27 mouse cellular contexts compared by ENCODE assay signal in genomic region chr9:61632602-61633001, GRCm38 (mm10).
"Had no signal": no experiment of that assay in that cellular context is flagged by ENCODE, and none has a peak within 500 bp of the region (broad histone marks: within the 10 kb centered on the region; RNA-seq: fewer than 3 reads in every experiment).

No protein-coding gene starts in this region.

- H3K27me3 ChIP-seq: forebrain, embryonic 15.5 days had no signal

- H3K9me3 ChIP-seq: embryonic facial prominence, embryonic 10.5 days; embryonic facial prominence, embryonic 12.5 days; embryonic facial prominence, embryonic 13.5 days; embryonic facial prominence, embryonic 15.5 days; forebrain, embryonic 13.5 days; forebrain, embryonic 15.5 days had no signal

- H3K36me3 ChIP-seq: embryonic facial prominence, embryonic 10.5 days; embryonic facial prominence, embryonic 12.5 days; embryonic facial prominence, embryonic 13.5 days; embryonic facial prominence, embryonic 15.5 days; forebrain, embryonic 15.5 days had no signal

- DNase-seq: cerebellum, adult 18-20 months; cerebellum, adult 2 months; cerebellum, adult 8-10 months; cerebellum, adult 9-10 months; cerebellum, adult 9-11 months; cerebellum, postnatal 10 days; cerebellum, postnatal 25 days; cerebellum, postnatal 36 days; embryo, embryonic 11 days; forebrain, postnatal 0 days; gastrocnemius, adult 2 months; gastrocnemius, postnatal 10 days; gastrocnemius, postnatal 14 days; gastrocnemius, postnatal 25 days; gastrocnemius, postnatal 36 days; heart, adult 11 months; heart, adult 18-20 months; heart, adult 2 months had no signal

- H3K27ac ChIP-seq: embryonic facial prominence, embryonic 10.5 days; embryonic facial prominence, embryonic 12.5 days; embryonic facial prominence, embryonic 13.5 days; embryonic facial prominence, embryonic 15.5 days; forebrain, embryonic 13.5 days; forebrain, embryonic 15.5 days; gastrocnemius, adult 2 months; heart, adult 2 months had no signal

- H3K9ac ChIP-seq: embryonic facial prominence, embryonic 12.5 days; embryonic facial prominence, embryonic 13.5 days; embryonic facial prominence, embryonic 15.5 days; forebrain, embryonic 13.5 days; forebrain, embryonic 15.5 days; forebrain, postnatal 0 days had no signal

- H3K4me3 ChIP-seq: embryonic facial prominence, embryonic 10.5 days; embryonic facial prominence, embryonic 12.5 days; embryonic facial prominence, embryonic 13.5 days; embryonic facial prominence, embryonic 15.5 days; erythroblast, embryonic 14.5 days; forebrain, embryonic 13.5 days; forebrain, embryonic 15.5 days; gastrocnemius, adult 2 months; heart, adult 2 months had no signal

- H3K4me1 ChIP-seq: embryonic facial prominence, embryonic 12.5 days; embryonic facial prominence, embryonic 15.5 days had no signal

- ATAC-seq: forebrain, embryonic 13.5 days; forebrain, embryonic 14.5 days; forebrain, embryonic 15.5 days; forebrain, embryonic 16.5 days; forebrain, postnatal 0 days had no signal

- H3K4me2 ChIP-seq: embryonic facial prominence, embryonic 12.5 days; embryonic facial prominence, embryonic 13.5 days; embryonic facial prominence, embryonic 15.5 days; forebrain, embryonic 13.5 days; forebrain, embryonic 15.5 days had no signal
